Mouse (Mus musculus) right cerebral cortex, postnatal 14 days (tissue): Measurements from ENCODE around the gene Lrrc32.
A peak's percentile ranks its signal among the peaks of the same experiment; 100 is the strongest.

Experiments used
- DNase-seq: peaks from one replicate; pipeline ENCODE4 v3.0.0; 2022

Gene Lrrc32

GRCm38 (mm10) chr7:98523070-98523812 lies 34.2 kb downstream of the Lrrc32 start:
- DNase-seq, result no peak

- peak; percentile 69 for DNase-seq
These were observed 34.8 kb downstream of the Lrrc32 start for GRCm38 (mm10) chr7:98523813-98524361.

- DNase-seq, result no peak
These were observed 35.3 kb downstream of the Lrrc32 start for GRCm38 (mm10) chr7:98524401-98524800.

GRCm38 (mm10) chr7:98524869-98525699 lies 36.0 kb downstream of the Lrrc32 start:
- DNase-seq, result no peak

GRCm38 (mm10) chr7:98527085-98527484 lies 38.0 kb downstream of the Lrrc32 start:
- no peak for DNase-seq

- no peak for DNase-seq
These were observed 42.5 kb downstream of the Lrrc32 start for GRCm38 (mm10) chr7:98531612-98532011.

GRCm38 (mm10) chr7:98532981-98533380 lies 43.9 kb downstream of the Lrrc32 start:
- no peak for DNase-seq

- DNase-seq, result no peak
These were observed 45.4 kb downstream of the Lrrc32 start for GRCm38 (mm10) chr7:98534432-98534855.

- no peak for DNase-seq
These were observed 46.1 kb downstream of the Lrrc32 start for GRCm38 (mm10) chr7:98535191-98535590.

- no peak for DNase-seq
These were observed 46.8 kb downstream of the Lrrc32 start for GRCm38 (mm10) chr7:98535882-98536281.

GRCm38 (mm10) chr7:98537210-98537966 lies 48.3 kb downstream of the Lrrc32 start:
- no peak for DNase-seq

GRCm38 (mm10) chr7:98537967-98538573 lies 49.0 kb downstream of the Lrrc32 start:
- DNase-seq, result no peak

GRCm38 (mm10) chr7:98540879-98541278 lies 51.8 kb downstream of the Lrrc32 start:
- no peak for DNase-seq

- no peak for DNase-seq
These were observed 52.5 kb downstream of the Lrrc32 start for GRCm38 (mm10) chr7:98541564-98541963.

GRCm38 (mm10) chr7:98542267-98542666 lies 53.2 kb downstream of the Lrrc32 start:
- no peak for DNase-seq

- DNase-seq, result no peak
These were observed 53.7 kb downstream of the Lrrc32 start for GRCm38 (mm10) chr7:98542731-98543142.

- DNase-seq, result no peak
These were observed 54.8 kb downstream of the Lrrc32 start for GRCm38 (mm10) chr7:98543853-98544370.

GRCm38 (mm10) chr7:98544556-98544955 lies 55.5 kb downstream of the Lrrc32 start:
- no peak for DNase-seq

GRCm38 (mm10) chr7:98548839-98549238 lies 59.8 kb downstream of the Lrrc32 start:
- DNase-seq, result no peak

GRCm38 (mm10) chr7:98550596-98550995 lies 61.5 kb downstream of the Lrrc32 start:
- DNase-seq, result no peak

- DNase-seq, result no peak
These were observed 62.0 kb downstream of the Lrrc32 start for GRCm38 (mm10) chr7:98551041-98551440.
